Mouse (Mus musculus) thymus, adult 2 months (tissue): ENCODE data around the gene Atp5h.

ENCODE experiments used
- CTCF ChIP-seq: fragments of 200-500 bp; IDR thresholded peaks from 2 replicates; pipeline ENCODE4 v1.5.1; 2012; ENCODE audit warnings: mild to moderate bottlenecking, control low read depth, low read length, moderate library complexity, borderline replicate concordance; ENCODE audit not compliant: control insufficient read depth, poor library complexity, insufficient read depth; ENCODE audit errors: extremely low read depth
- POLR2A ChIP-seq: fragments of 200-500 bp; IDR thresholded peaks from 2 replicates; pipeline ENCODE4 v1.6.1; 2012; ENCODE audit warnings: mild to moderate bottlenecking, low read length, control low read depth, moderate library complexity; ENCODE audit not compliant: control insufficient read depth, poor library complexity, insufficient read depth; ENCODE audit errors: extremely low read depth

DNA sequence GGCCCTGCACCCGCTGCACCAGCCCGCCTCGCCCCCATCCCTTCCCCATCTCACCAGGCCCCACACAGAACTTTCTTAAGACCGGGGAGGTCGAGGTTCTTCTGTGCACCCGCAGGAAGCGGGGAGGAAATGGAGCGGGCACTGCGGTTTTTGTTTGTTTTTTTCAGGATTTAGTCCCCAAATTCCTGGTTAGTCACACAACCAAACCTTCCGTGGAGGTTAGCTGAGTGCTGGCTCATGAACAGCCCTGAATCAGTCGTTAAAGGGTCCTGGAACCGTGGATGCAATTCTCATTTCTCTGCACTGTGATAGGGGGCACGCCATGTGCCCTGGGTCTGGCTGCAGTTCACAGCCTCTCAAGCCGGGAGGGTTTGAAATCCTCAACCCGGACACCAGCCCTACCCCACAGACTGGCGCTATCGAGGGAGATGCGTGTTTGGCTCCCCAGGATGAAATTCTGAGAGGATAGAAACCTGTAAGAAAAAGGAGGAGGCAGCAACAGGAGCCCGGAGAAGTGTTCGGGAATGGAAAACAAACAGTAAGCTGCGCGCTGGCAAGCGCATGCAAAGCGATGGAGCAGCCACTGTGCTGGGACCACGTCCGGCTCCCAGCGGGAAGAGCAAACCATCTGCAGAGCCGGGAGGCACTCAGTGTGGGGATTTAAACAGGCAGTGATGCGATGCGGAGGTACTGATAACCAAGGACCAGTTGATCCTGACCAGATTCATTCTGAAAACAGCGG lies 16.0 kb upstream of the Atp5h start:
- TF ChIP-seq CTCF = no peak
- no peak for TF ChIP-seq POLR2A
